Mouse (Mus musculus) liver, adult (tissue): ENCODE results near the gene B3galt5.

Experiments used
- GATA4 ChIP-seq: IDR thresholded peaks from 2 replicates; pipeline ENCODE4 v1.6.1; 2014; ENCODE audit warnings: mild to moderate bottlenecking, low read length; ENCODE audit not compliant: insufficient replicate concordance

B3galt5 gene

DNA sequence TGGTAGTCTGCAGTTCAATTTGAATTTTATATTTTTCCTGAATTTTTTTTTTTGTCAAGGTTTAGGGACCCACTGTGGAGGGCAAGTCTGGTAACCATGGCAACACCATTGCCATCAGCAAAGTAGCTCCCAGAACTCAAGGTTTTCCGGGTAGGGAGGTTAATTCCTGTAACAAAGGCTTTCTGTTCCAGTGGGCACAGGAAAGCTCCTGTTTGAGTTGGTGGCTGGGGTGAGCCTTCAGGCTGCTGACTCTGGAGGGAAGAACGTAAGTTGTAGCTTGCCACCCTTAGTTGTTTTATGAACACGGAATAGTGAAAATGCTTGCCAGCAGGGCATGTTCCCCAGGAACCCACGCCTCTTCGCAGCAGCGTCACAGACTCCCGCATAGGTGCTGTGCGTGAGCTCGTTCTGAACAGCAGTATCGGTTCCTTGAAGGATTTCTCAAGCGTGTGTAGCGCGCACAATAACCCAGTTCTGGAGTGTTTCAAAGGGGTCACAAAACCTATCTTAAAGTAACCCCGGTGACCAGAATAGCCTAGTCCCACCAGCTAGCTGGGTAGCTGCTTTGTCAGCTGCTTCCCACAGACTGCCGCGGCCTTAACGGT is at the start of gene B3galt5:
Gene B3galt5, plus strand, starts transcription at position 436 of the 605 bp plus-strand sequence.
- no peak for TF ChIP-seq GATA4

DNA sequence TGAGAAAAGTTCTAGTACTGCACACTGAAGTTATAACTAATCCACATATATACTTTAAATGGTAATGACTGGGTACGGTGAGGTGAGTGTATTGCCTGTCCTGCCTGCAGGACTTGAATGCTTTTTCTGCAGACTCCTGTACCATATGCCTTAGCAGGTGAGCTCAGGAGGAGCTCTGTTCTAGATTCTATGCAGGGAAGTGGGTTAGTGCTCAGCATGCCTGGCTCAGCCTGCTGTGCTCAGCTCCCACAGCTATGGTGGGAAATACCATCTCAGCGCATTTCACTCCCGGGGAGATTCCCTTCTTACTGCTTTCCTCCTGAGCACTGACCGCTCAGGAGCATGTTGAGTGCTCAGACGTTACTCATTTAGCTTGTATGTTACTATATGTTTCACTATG is 48.0 kb upstream of the B3galt5 start:
- no peak for TF ChIP-seq GATA4

- no peak for TF ChIP-seq GATA4
These were observed 43.8 kb upstream of the B3galt5 start, which contains the start of gene Lca5l for GRCm38 (mm10) chr16:96191531-96192506. Gene Lca5l, minus strand, starts transcription at chr16:96192271.

- TF ChIP-seq GATA4 = no peak; the same call in 1 of the 2 replicates
These were observed 35.5 kb upstream of the B3galt5 start, which contains the start of gene Sh3bgr for GRCm38 (mm10) chr16:96199913-96200701. Gene Sh3bgr, plus strand, starts transcription at chr16:96200450.

GRCm38 (mm10) chr16:96200702-96201028 is 34.9 kb upstream of the B3galt5 start:
- TF ChIP-seq GATA4 = no peak

DNA sequence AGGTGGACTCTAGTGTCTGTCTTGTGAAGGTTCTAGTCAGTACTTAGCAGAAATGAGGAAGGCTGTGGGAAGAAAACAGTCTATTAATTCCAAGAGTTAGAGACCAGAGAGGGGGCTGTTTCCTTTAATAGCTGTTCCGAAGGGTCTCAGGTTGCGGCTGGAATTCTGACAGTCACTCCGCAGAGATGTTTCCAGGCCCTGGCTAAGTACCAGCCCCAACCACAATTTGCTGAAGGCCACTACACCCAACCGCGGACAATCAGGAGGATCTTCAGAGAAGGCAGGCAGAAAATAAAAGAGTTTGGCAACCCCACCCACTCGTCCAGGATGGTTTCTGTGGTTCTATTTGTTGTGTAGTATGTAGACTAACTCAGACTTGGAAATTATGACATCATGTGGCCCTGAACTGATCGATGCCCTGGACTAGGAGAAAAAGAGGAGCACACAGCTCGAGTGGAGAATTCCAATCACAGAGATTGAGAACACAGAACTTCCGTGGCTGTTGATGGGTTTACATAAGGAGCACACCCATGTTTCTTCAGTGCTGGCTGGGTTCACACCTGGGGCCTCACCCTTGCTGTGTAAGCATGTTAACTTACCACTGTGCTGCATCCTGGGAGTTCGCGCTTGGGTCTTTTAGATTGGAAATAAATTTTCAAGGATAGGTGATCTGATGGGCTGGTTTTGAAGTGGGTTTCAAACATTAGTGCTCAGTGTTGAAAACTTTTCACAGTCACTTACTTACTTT is 33.9 kb upstream of the B3galt5 start:
- TF ChIP-seq GATA4 = no peak

DNA sequence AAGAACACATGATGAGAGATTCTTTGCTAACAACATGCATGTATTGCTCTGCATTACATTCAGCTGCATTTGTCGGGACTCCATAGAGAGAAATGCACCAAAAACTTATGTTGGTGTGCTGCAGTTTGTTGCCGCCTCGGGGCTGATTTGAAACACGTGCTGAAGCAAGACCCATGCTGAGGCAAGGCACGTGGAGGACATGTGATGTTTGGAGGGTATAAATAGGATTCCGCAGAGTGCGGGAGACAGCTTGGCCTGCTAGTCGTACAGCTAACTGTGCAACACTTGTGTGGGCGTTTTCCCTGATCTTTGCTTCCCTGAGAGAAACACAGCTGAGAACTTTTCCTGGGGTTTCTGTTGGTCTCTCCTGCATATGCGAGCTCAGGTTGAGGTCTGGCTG is 25.8 kb upstream of the B3galt5 start:
- no peak for TF ChIP-seq GATA4

DNA sequence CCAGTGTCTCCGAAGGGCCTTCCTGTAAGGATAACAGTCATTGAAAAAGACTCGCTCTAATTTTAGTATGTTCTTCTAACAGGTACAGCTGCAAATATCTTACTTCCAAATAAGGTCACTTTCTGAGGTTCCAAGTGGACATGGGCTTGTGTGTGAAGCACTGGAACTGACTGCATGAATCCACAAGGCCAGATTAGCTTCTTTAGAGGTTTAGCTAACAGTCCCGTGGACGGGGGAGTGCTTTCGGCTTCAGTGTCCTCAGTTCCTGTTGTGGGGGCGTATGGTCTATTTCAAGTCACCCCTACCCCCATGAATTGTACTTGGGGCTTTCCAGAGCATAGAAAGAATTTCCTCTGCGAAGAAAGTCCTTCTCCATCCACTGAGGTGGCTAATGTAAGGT is 24.7 kb upstream of the B3galt5 start:
- TF ChIP-seq GATA4 = no peak

GRCm38 (mm10) chr16:96213027-96213426 is 22.6 kb upstream of the B3galt5 start:
- TF ChIP-seq GATA4 = no peak

- no peak for TF ChIP-seq GATA4
These were observed 14.1 kb upstream of the B3galt5 start for GRCm38 (mm10) chr16:96221491-96221890.

DNA sequence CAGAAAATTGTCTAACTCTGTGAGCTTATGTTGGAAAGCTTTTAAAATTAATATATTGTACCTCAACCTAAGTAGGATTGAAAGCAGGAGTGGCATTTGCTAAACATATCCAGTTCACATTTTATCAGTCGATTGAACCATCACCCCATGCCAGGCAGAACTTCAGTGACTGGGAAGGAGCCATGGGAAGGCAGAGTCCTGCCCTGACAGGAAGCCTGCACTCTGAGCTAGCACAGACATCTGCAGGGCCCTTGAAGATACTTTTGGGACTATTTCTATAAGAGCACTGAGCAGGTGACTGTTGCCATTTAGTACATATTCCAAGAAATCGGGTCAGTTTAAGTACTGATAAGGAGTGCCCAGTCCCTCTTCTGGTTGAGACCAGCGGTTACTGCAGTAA is 13.6 kb upstream of the B3galt5 start:
- TF ChIP-seq GATA4 = no peak

DNA sequence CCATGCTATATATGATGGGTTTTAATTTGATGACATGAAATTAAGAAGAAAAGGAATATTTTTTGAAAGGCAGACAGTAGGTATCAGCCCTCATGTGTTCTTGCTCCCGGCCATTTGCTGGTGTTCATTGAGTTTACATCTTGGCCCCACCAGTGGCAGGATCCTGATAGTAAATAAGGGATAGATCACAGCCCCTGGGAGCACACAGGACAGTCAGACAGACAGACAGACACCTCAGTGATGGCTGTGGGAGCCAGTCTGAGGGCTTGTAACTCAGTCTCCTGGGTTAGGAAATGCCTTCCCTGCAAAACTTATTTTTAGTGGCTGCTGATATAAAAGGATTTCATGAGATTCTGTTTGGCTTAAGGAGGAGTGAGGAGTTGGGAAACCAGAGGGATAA is 13.1 kb upstream of the B3galt5 start:
- no peak for TF ChIP-seq GATA4

DNA sequence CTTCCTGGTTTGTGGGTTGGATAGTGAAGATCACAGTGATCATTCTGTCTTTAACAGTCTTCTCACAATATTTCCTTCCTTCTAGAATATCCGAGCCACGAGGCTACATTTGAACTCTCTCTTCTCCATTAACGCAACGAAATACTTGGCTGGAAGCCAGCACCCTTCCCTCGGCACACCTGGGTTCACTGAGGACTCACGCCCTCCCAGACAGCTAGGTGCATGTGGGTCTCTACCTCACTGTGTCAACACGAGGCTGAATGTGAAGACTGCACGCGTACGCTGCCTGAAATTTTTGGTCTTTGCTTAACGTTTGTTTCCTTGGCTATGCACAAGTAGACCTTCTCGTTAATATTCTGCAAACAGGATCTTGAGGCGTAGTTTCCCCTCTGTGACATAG is 7.2 kb upstream of the B3galt5 start:
- no peak for TF ChIP-seq GATA4

DNA sequence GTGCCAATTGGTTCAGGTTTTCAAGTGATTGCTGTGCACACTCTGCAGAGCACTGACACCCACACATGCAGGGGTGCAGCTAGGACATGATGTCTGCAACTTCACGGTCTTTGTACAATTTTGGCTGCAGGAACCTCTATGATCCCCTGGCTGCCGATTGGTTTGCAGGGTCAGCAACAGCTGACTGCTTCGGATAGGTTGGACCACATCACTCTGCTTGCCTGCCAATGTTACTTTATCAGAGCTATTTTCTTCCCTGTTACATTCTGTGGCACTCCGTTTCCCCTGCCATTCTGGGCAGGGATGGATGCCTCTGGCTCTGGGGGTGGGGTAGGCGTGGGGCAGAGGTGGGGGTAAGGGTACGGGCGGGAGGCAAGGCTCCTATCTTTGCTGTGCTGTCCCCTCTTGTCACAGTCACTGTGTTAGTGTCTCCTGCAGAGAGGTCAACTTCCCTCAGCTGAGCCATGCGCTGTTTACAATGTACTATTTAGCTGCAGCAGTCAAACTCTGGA is 6.5 kb upstream of the B3galt5 start:
- TF ChIP-seq GATA4 = no peak

- no peak for TF ChIP-seq GATA4
These were observed 5.2 kb upstream of the B3galt5 start for GRCm38 (mm10) chr16:96230411-96230810.
